Mouse (Mus musculus) yolk sac, embryonic 10.5 days (tissue): ENCODE measurements at regions not wholly inside any gene's neighbourhood (a gene's known extent, or its start where the extent isn't known, plus 50 kb on each side); places are given as distances from the start of the nearest gene placed in this dataset.

Experiments used
- DNase-seq: peaks from one replicate; pipeline ENCODE4 v3.0.0-alpha.2; 2017; ENCODE audit warnings: low spot score

GRCm38 (mm10) chr10:30952410-30952809 is 109.8 kb upstream of the Hey2 start:
- DNase-seq, result no peak

- DNase-seq, result no peak
Observed at GRCm38 (mm10) chr10:30946601-30947000, 104.0 kb upstream of the Hey2 start.

GRCm38 (mm10) chr10:30918322-30918988 is 75.9 kb upstream of the Hey2 start:
- DNase-seq, result no peak

- no peak for DNase-seq
Observed at GRCm38 (mm10) chr10:30893771-30894170, 51.2 kb upstream of the Hey2 start.
